Mouse (Mus musculus) embryonic facial prominence, embryonic 13.5 days (tissue): ENCODE data around the gene Fdx1. TPM values are rescaled to one million over a fixed set of nuclear protein-coding genes. Genes with fewer than 3 reads are reported as not detected.

Experiments used
- ATAC-seq: fragments of 200-750 bp; cut with Nextera tagmentation; 2 replicates; pipeline ENCODE4 v1.8.0; 2017; ENCODE audit warnings: low read depth; ENCODE audit not compliant: insufficient number of reproducible peaks, insufficient read depth, low FRiP score, low TSS enrichment
- H3K27ac ChIP-seq: fragments of 300-500 bp; sonication (generic); 2 replicates; pipeline ENCODE4 v1.5.1; 2015; ENCODE audit warnings: moderate library complexity, mild to moderate bottlenecking, inconsistent platforms
- H3K27me3 ChIP-seq: fragments of 300-500 bp; sonication (generic); 2 replicates; pipeline ENCODE4 v1.6.1; 2015; ENCODE audit warnings: mild to moderate bottlenecking, inconsistent platforms
- H3K36me3 ChIP-seq: fragments of 300-500 bp; sonication (generic); 2 replicates; pipeline ENCODE4 v1.6.1; 2015; ENCODE audit warnings: mild to moderate bottlenecking, inconsistent platforms
- H3K4me1 ChIP-seq: fragments of 300-500 bp; sonication (generic); 2 replicates; pipeline ENCODE4 v1.6.1; 2015; ENCODE audit warnings: inconsistent platforms
- H3K4me2 ChIP-seq: fragments of 300-500 bp; sonication (generic); 2 replicates; pipeline ENCODE4 v1.6.1; 2015; ENCODE audit warnings: moderate library complexity, mild to moderate bottlenecking, inconsistent platforms
- H3K4me3 ChIP-seq: fragments of 300-500 bp; sonication (generic); 2 replicates; pipeline ENCODE4 v1.5.1; 2015; ENCODE audit warnings: mild to moderate bottlenecking, inconsistent platforms
- H3K9ac ChIP-seq: fragments of 300-500 bp; sonication (generic); 2 replicates; pipeline ENCODE4 v1.6.1; 2015; ENCODE audit warnings: mild to moderate bottlenecking, inconsistent platforms
- H3K9me3 ChIP-seq: fragments of 300-500 bp; sonication (generic); 2 replicates; pipeline ENCODE4 v1.6.1; 2016; ENCODE audit warnings: inconsistent platforms
- WGBS: fragments of 180-500 bp; shearing (Covaris S2); methylation state at CpG from one replicate; pipeline ENCODE4 v1.1.7; 2015; ENCODE audit warnings: mixed read lengths; 5-methylcytosine and 5-hydroxymethylcytosine counted together
- polyA plus RNA-seq: library from polyadenylated mRNA; unstranded; fragments of >200 nt; fragmentation: Nextera tagmentation; extraction: Ambion mirVana; gene quantifications from 2 replicates; pipeline ENCODE4 v1.2.1, GENCODE M21; 2015

The Fdx1 gene
- polyA plus RNA-seq, 1 experiment from 2014 or later = 56.5 TPM

DNA sequence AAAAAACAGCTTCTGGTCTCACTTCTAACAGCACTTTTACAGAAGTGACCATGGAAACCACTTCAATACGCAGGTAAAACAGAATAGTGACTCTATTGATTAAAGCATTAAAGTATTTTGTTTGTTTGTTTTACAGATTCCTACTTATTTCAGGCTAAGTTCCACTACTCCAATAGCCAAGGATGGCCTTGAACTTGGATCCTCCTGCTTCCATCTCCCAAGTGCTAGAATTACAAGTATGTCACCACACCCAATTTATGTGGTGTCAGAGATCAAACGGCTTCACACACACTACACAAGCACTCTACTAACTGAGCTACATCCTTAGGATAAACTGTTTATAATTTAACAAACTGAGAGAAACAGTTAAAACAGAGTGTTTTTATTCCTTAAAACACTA is 3.0 kb downstream of the Fdx1 start:
- 85% methylated on average over 2 of the region's 2 CpGs for WGBS
- H3K27ac ChIP-seq = no peak overlapping the region
- peaks cover 12% of the 10 kb centered on the region for H3K36me3 ChIP-seq
- no peak overlapping the region for H3K4me2 ChIP-seq
- no peak for ATAC-seq
- H3K27me3 ChIP-seq = no peaks in the 10 kb centered on the region
- no peak overlapping the region for H3K4me3 ChIP-seq
- no peaks in the 10 kb centered on the region for H3K9me3 ChIP-seq
- H3K4me1 ChIP-seq = peaks cover 16% of the 10 kb centered on the region; the same call in 1 of the 2 replicates
- H3K9ac ChIP-seq = no peak overlapping the region

- Histone ChIP-seq H3K9me3 (no peaks in the 10 kb centered on the region), H3K4me1 (peaks cover 16% of the 10 kb centered on the region; the same call in 1 of the 2 replicates), H3K36me3 (peaks cover 22% of the 10 kb centered on the region), H3K27me3 (no peaks in the 10 kb centered on the region), H3K4me2 (no peak overlapping the region), H3K27ac (no peak overlapping the region), H3K9ac (no peak overlapping the region), H3K4me3 (no peak overlapping the region)
- ATAC-seq = no peak
These were observed 4.4 kb downstream of the Fdx1 start for GRCm38 (mm10) chr9:51958981-51959380.

GRCm38 (mm10) chr9:51957025-51957424 is 6.3 kb downstream of the Fdx1 start:
- H3K27me3 ChIP-seq = no peaks in the 10 kb centered on the region
- H3K27ac ChIP-seq = no peak overlapping the region
- H3K4me3 ChIP-seq = no peak overlapping the region
- ATAC-seq = no peak
- no peak overlapping the region for H3K4me2 ChIP-seq
- WGBS = 83% methylated on average over 8 of the region's 8 CpGs
- peaks cover 27% of the 10 kb centered on the region for H3K36me3 ChIP-seq
- no peaks in the 10 kb centered on the region for H3K9me3 ChIP-seq
- H3K9ac ChIP-seq = no peak overlapping the region
- H3K4me1 ChIP-seq = peaks cover 10% of the 10 kb centered on the region; the same call in 1 of the 2 replicates

DNA sequence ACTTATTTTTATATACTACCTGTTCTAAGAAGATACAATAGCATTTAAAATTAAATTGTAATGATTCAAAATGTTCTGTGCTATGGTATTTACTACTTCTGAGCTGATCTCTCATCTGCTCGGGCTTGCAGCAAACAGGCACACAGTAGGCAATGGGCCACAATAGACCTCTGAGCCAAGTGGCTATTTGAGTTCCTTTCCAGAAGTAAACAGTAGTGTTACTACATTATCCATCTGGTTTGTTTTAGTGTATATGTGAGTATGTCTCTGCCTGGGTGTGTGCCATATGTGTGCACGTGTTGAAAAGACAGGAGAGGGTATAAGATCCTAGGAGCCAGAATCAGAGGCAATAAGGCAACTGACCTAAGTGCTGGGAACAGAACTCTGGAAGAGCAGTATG is 6.9 kb downstream of the Fdx1 start:
- H3K27ac ChIP-seq = no peak overlapping the region
- H3K9ac ChIP-seq = no peak overlapping the region
- 68% methylated on average over 2 of the region's 2 CpGs for WGBS
- H3K36me3 ChIP-seq = peaks cover 27% of the 10 kb centered on the region
- H3K4me2 ChIP-seq = no peak overlapping the region
- no peaks in the 10 kb centered on the region for H3K27me3 ChIP-seq
- peaks cover 5% of the 10 kb centered on the region; the same call in 1 of the 2 replicates for H3K4me1 ChIP-seq
- no peak for ATAC-seq
- H3K9me3 ChIP-seq = no peaks in the 10 kb centered on the region
- no peak overlapping the region for H3K4me3 ChIP-seq

DNA sequence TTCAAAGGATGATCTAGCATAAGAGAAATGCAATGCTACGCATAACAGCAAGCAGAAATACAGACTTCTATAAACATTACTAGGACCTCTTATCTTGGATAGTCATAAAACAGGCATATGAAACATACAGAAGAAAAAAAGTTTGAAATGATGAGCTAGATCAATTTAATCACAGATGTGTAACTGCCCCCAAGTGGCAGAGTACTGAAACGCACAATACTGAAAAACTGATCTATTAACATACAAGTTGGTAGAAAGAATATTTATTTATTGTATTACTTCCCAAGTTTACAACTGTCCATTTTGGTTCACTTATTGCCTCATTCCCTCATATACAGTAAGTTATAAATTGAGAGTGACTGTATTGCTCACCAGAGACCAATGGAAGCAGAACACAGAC is 12.0 kb downstream of the Fdx1 start:
- Histone ChIP-seq H3K27ac (no peak overlapping the region), H3K27me3 (no peaks in the 10 kb centered on the region), H3K4me3 (no peak overlapping the region), H3K9me3 (no peaks in the 10 kb centered on the region), H3K4me2 (no peak overlapping the region), H3K9ac (no peak overlapping the region), H3K36me3 (peaks cover 39% of the 10 kb centered on the region), H3K4me1 (no peaks in the 10 kb centered on the region)
- 75% methylated on average over 2 of the region's 2 CpGs for WGBS
- no peak for ATAC-seq

- Histone ChIP-seq H3K4me1 (no peaks in the 10 kb centered on the region), H3K27me3 (no peaks in the 10 kb centered on the region), H3K9me3 (no peaks in the 10 kb centered on the region), H3K4me2 (no peak overlapping the region), H3K9ac (no peak overlapping the region), H3K4me3 (no peak overlapping the region), H3K36me3 (peaks cover 38% of the 10 kb centered on the region), H3K27ac (no peak overlapping the region)
- 84% methylated on average over 1 of the region's 1 CpGs for WGBS
- ATAC-seq = no peak
These were observed 12.7 kb downstream of the Fdx1 start for GRCm38 (mm10) chr9:51950667-51951066.

- WGBS = 89% methylated on average over 3 of the region's 3 CpGs
- Histone ChIP-seq H3K36me3 (peaks cover 36% of the 10 kb centered on the region), H3K27ac (no peak overlapping the region), H3K9ac (no peak overlapping the region), H3K27me3 (no peaks in the 10 kb centered on the region), H3K9me3 (no peaks in the 10 kb centered on the region), H3K4me2 (no peak overlapping the region), H3K4me1 (no peaks in the 10 kb centered on the region), H3K4me3 (no peak overlapping the region)
- ATAC-seq = no peak
These were observed 13.1 kb downstream of the Fdx1 start for GRCm38 (mm10) chr9:51950225-51950624.

DNA sequence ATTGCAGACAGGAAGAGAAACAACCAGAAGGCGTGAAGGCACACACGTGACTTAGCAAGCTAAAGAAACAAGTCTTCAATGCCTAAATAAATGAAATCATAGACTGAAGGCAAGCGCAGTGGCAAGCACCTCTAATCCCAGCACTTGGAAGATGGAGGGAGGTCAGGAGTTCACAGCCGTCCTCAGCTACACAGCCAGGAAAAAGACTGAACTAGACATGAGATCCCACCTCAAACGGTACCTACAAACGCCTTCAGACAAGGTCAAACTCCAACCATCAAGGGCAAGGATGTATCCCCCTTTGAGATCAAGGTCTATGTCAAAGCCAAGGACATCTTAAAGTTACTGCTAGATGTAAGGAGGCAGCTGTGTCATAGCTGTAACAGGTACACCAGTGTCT is 19.4 kb downstream of the Fdx1 start:
- Histone ChIP-seq H3K9me3 (no peaks in the 10 kb centered on the region), H3K9ac (no peak overlapping the region), H3K27me3 (no peaks in the 10 kb centered on the region), H3K4me2 (no peak overlapping the region), H3K4me1 (no peaks in the 10 kb centered on the region), H3K27ac (no peak overlapping the region), H3K4me3 (no peak overlapping the region), H3K36me3 (peaks cover 44% of the 10 kb centered on the region)
- WGBS = 89% methylated on average over 6 of the region's 6 CpGs
- ATAC-seq = no peak

DNA sequence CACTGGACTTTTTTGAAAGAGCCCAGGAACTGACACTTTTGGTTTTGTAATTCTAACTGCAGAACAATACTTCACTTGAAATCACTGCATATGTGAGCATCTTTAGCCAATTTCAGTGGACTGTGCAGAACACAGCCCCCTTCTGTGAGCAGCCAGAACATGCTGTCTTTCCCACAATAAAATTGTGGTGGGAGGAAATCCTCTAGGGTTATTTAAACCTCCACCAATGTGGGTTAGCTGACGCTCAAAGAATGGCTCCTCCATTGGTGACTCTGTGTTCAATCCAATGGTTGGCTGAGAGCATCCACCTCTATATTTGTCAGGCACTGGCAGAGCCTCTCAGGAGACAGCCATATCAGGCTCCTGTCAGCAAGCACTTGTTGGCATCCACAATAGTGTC is 28.7 kb downstream of the Fdx1 start:
- Histone ChIP-seq H3K27ac (no peak overlapping the region), H3K4me1 (peaks cover 2% of the 10 kb centered on the region), H3K36me3 (no peaks in the 10 kb centered on the region), H3K9me3 (no peaks in the 10 kb centered on the region), H3K27me3 (no peaks in the 10 kb centered on the region), H3K4me3 (no peak overlapping the region), H3K4me2 (no peak overlapping the region), H3K9ac (no peak overlapping the region)
- no peak for ATAC-seq
- 69% methylated on average over 1 of the region's 1 CpGs for WGBS

GRCm38 (mm10) chr9:51931997-51932396 is 31.4 kb downstream of the Fdx1 start:
- no peak overlapping the region for H3K4me3 ChIP-seq
- H3K36me3 ChIP-seq = no peaks in the 10 kb centered on the region
- no peak overlapping the region for H3K27ac ChIP-seq
- no peak for ATAC-seq
- H3K4me1 ChIP-seq = peaks cover 26% of the 10 kb centered on the region
- H3K27me3 ChIP-seq = no peaks in the 10 kb centered on the region
- WGBS = 82% methylated on average over 3 of the region's 3 CpGs
- H3K4me2 ChIP-seq = no peak overlapping the region
- H3K9ac ChIP-seq = no peak overlapping the region
- H3K9me3 ChIP-seq = no peaks in the 10 kb centered on the region

- no peak overlapping the region for H3K4me3 ChIP-seq
- no peak overlapping the region for H3K27ac ChIP-seq
- H3K9ac ChIP-seq = no peak overlapping the region
- no peak for ATAC-seq
- no peaks in the 10 kb centered on the region for H3K27me3 ChIP-seq
- H3K4me1 ChIP-seq = peaks cover 26% of the 10 kb centered on the region
- 86% methylated on average over 7 of the region's 7 CpGs for WGBS
- no peak overlapping the region for H3K4me2 ChIP-seq
- no peaks in the 10 kb centered on the region for H3K9me3 ChIP-seq
- no peaks in the 10 kb centered on the region for H3K36me3 ChIP-seq
These were observed 32.2 kb downstream of the Fdx1 start for GRCm38 (mm10) chr9:51931054-51931690.

- Histone ChIP-seq H3K4me2 (no peak overlapping the region), H3K4me1 (peaks cover 26% of the 10 kb centered on the region), H3K27ac (no peak overlapping the region), H3K4me3 (no peak overlapping the region), H3K9ac (no peak overlapping the region), H3K27me3 (no peaks in the 10 kb centered on the region), H3K36me3 (no peaks in the 10 kb centered on the region), H3K9me3 (no peaks in the 10 kb centered on the region)
- WGBS = 61% methylated on average over 5 of the region's 5 CpGs
- no peak for ATAC-seq
These were observed 33.4 kb downstream of the Fdx1 start for GRCm38 (mm10) chr9:51929972-51930371.
